Mouse (Mus musculus): ENCODE results near the gene Yap1. TPM values are rescaled to one million over a fixed set of nuclear protein-coding genes. Genes with fewer than 3 reads are reported as not detected.
"Not testable (repeated sequence)": the region's sequence is repeated elsewhere in the genome, so short reads cannot be mapped to it uniquely, and the experiment has no call there.

Yap1 gene
- polyA plus RNA-seq, 1 experiment from 2014 or later: 42.0 TPM

DNA sequence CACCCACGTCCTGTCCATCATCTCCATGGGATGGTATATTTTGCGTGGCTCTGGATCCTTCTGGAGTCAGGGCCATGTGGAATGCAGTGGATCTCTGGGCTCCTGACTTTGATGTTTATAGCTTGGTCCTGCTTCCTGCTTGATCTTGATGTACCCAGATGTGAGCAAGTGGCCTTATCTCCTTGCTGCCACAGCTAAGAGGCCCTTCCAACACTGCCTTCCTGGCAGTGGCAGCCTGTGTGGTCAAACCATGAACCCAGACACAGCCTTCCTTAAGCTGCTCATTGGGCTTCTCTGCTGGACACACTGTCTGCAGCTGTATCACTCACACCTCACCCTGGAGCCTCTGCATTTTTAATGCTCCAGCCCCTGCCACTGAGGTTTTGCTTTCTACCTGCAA, 101.1 kb downstream of the Yap1 start:
- no peak for DNase-seq
- no peak for TF ChIP-seq CTCF (IDR thresholded peaks at IDR 0.05; ENCODE audit: low read depth)
- H3K36me3 ChIP-seq (ENCODE audit: insufficient read depth): no peaks in the 10 kb centered on the region
- no peak overlapping the region for H3K9ac ChIP-seq
- no peaks in the 10 kb centered on the region for H3K9me3 ChIP-seq (ENCODE audit: low read depth, low read length)
- H3K4me3 ChIP-seq (ENCODE audit: low read depth, low read length): no peak overlapping the region
- 0 out of 2 replicates have a peak, but pooled peaks cover 5% of the 10 kb centered on the region for H3K4me1 ChIP-seq (ENCODE audit: insufficient read depth)
- H3K27me3 ChIP-seq (ENCODE audit: insufficient read depth, low read length): no peaks in the 10 kb centered on the region
- WGBS: 61% methylated on average over 2 of the region's 2 CpGs
- H3K27ac ChIP-seq (ENCODE audit: low read depth): peak overlapping the region; percentile 71
- peak; percentile 13; the same call in 1 of the 2 replicates for ATAC-seq (ENCODE audit: insufficient read depth)
- no peak overlapping the region for H3K4me2 ChIP-seq

- no peak for TF ChIP-seq CTCF (IDR thresholded peaks at IDR 0.05; ENCODE audit: low read depth)
- no peak overlapping the region for H3K4me3 ChIP-seq (ENCODE audit: low read depth, low read length)
- H3K9ac ChIP-seq: no peak overlapping the region
- no peaks in the 10 kb centered on the region for H3K36me3 ChIP-seq (ENCODE audit: insufficient read depth)
- WGBS: 18% methylated on average over 7 of the region's 7 CpGs
- H3K9me3 ChIP-seq (ENCODE audit: low read depth, low read length): no peaks in the 10 kb centered on the region
- H3K27me3 ChIP-seq (ENCODE audit: insufficient read depth, low read length): no peaks in the 10 kb centered on the region
- H3K4me2 ChIP-seq: peak overlapping the region; percentile 18; the same call in 1 of the 2 replicates
- peak; percentile 66 for DNase-seq
- H3K27ac ChIP-seq (ENCODE audit: low read depth): peak overlapping the region; percentile 71
- ATAC-seq (ENCODE audit: insufficient read depth): peak; percentile 90
- 0 out of 2 replicates have a peak, but pooled peaks cover 5% of the 10 kb centered on the region for H3K4me1 ChIP-seq (ENCODE audit: insufficient read depth)
Measured at GRCm38 (mm10) chr9:7902311-7902710, 102.1 kb downstream of the Yap1 start.

DNA sequence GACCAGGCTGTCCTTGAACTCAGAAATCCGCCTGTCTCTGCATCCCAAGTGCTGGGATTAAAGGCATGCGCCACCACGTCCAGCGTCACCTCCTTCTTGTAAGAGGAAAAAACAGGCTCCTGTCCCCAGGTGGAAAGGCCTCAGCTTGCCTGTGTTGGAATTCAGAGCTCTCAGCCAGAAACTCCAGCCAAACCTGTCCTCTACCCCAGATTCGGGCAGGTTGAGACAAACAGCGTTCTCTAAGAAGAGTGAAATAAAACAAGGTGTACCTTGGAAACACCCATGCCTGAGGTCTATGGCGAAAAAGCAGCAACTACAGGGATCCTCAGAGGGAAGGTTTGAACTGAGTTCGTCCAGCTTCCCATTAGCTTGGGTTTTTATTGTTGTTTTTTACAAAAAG, 103.4 kb downstream of the Yap1 start:
- Histone ChIP-seq H3K27me3 (ENCODE audit: insufficient read depth, low read length) (no peaks in the 10 kb centered on the region), H3K4me1 (ENCODE audit: insufficient read depth) (0 out of 2 replicates have a peak, but pooled peaks cover 5% of the 10 kb centered on the region), H3K4me2 (no peak overlapping the region), H3K36me3 (ENCODE audit: insufficient read depth) (no peaks in the 10 kb centered on the region), H3K9me3 (ENCODE audit: low read depth, low read length) (no peaks in the 10 kb centered on the region), H3K4me3 (ENCODE audit: low read depth, low read length) (no peak overlapping the region), H3K27ac (ENCODE audit: low read depth) (no peak overlapping the region), H3K9ac (no peak overlapping the region)
- DNase-seq: no peak
- no peak for ATAC-seq (ENCODE audit: insufficient read depth)
- no peak for TF ChIP-seq CTCF (IDR thresholded peaks at IDR 0.05; ENCODE audit: low read depth)
- 88% methylated on average over 8 of the region's 8 CpGs for WGBS

DNA sequence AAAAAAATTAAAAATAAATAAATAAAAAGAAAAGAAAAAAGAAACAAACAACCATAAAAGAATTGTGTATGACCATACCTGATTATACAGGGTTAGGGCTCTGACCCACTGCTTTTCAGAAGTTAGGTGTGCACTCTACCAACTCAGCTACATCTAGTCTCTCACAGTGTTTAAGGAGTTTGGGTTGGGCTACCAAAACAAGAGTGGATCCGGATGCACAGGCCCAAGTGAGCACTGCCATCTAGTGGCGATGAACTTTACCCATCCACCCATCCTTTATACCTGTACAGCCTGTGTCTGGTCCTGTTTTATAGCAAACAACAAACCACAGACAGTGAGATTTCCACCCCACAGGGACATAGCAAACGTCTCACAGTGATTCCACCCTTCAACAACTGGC, 106.9 kb downstream of the Yap1 start:
- Histone ChIP-seq H3K36me3 (ENCODE audit: insufficient read depth) (no peaks in the 10 kb centered on the region), H3K4me3 (ENCODE audit: low read depth, low read length) (no peak overlapping the region), H3K4me1 (ENCODE audit: insufficient read depth) (no peaks in the 10 kb centered on the region), H3K9ac (no peak overlapping the region), H3K27me3 (ENCODE audit: insufficient read depth, low read length) (no peaks in the 10 kb centered on the region), H3K9me3 (ENCODE audit: low read depth, low read length) (no peaks in the 10 kb centered on the region), H3K27ac (ENCODE audit: low read depth) (no peak overlapping the region), H3K4me2 (no peak overlapping the region)
- 2% methylated on average over 3 of the region's 3 CpGs for WGBS
- DNase-seq (peak; percentile 81), ATAC-seq (ENCODE audit: insufficient read depth) (peak; percentile 39; the same call in 1 of the 2 replicates)
- peak; percentile 86 for TF ChIP-seq CTCF (IDR thresholded peaks at IDR 0.05; ENCODE audit: low read depth)

DNA sequence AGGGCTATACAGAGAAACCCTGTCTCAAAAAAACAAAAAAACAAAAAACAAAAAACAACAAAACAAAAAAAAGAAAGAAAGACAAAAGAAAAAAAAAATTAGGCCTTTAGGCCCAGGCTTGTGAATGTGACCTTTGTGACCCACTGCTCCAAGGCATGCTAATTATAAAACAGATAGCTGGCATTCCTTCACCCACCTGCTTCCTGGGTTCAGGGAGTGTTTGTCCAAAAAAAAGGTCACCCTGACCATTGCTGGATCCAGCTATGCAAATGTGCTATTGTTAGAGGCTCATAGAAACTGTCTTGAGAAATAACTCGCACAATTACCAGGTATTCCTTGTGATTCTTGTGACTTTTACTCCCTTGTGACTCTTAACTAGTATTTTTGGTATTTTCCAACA, 112.6 kb downstream of the Yap1 start:
- not testable (repeated sequence) for H3K36me3 ChIP-seq (ENCODE audit: insufficient read depth); H3K4me1 ChIP-seq (ENCODE audit: insufficient read depth); ATAC-seq (ENCODE audit: insufficient read depth); H3K9ac ChIP-seq; H3K9me3 ChIP-seq (ENCODE audit: low read depth, low read length); H3K27me3 ChIP-seq (ENCODE audit: insufficient read depth, low read length); H3K4me2 ChIP-seq; H3K4me3 ChIP-seq (ENCODE audit: low read depth, low read length); H3K27ac ChIP-seq (ENCODE audit: low read depth); DNase-seq
- WGBS: 90% methylated on average over 1 of the region's 1 CpGs

DNA sequence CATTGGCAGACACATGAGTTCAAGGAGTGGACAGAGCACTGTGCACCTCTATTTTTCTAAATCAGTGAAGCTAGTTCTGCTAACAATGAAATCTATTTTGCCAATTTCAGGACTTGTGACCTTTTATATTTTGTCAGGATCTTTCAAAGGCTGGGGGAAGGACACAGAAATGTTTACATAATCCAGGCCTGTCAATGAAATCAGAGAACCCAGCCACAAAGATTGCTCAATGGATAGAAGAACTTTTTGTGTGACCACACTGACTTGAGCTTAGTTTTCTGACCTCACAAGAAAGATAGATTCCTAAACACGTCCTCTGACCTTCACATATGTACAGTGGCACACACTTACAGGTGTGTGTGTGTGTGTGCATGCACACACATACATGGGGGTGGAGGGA, 113.2 kb downstream of the Yap1 start:
- 56% methylated on average over 1 of the region's 1 CpGs for WGBS
- DNase-seq (no peak), ATAC-seq (ENCODE audit: insufficient read depth) (no peak)
- no peak overlapping the region for H3K27ac ChIP-seq (ENCODE audit: low read depth)
- no peak overlapping the region for H3K9ac ChIP-seq
- no peaks in the 10 kb centered on the region for H3K9me3 ChIP-seq (ENCODE audit: low read depth, low read length)
- no peak for TF ChIP-seq CTCF (IDR thresholded peaks at IDR 0.05; ENCODE audit: low read depth)
- no peaks in the 10 kb centered on the region for H3K4me1 ChIP-seq (ENCODE audit: insufficient read depth)
- no peaks in the 10 kb centered on the region for H3K27me3 ChIP-seq (ENCODE audit: insufficient read depth, low read length)
- H3K4me2 ChIP-seq: no peak overlapping the region
- no peak overlapping the region for H3K4me3 ChIP-seq (ENCODE audit: low read depth, low read length)
- H3K36me3 ChIP-seq (ENCODE audit: insufficient read depth): no peaks in the 10 kb centered on the region

GRCm38 (mm10) chr9:7884346-7884745, 120.0 kb downstream of the Yap1 start:
- Histone ChIP-seq H3K27ac (ENCODE audit: low read depth) (no peak overlapping the region), H3K36me3 (ENCODE audit: insufficient read depth) (no peaks in the 10 kb centered on the region), H3K27me3 (ENCODE audit: insufficient read depth, low read length) (no peaks in the 10 kb centered on the region), H3K9me3 (ENCODE audit: low read depth, low read length) (no peaks in the 10 kb centered on the region), H3K4me2 (no peak overlapping the region), H3K4me3 (ENCODE audit: low read depth, low read length) (no peak overlapping the region), H3K4me1 (ENCODE audit: insufficient read depth) (no peaks in the 10 kb centered on the region), H3K9ac (no peak overlapping the region)
- no peak for ATAC-seq (ENCODE audit: insufficient read depth)
- DNase-seq: no peak
- WGBS: 95% methylated on average over 3 of the region's 3 CpGs
- TF ChIP-seq CTCF (IDR thresholded peaks at IDR 0.05; ENCODE audit: low read depth): no peak
